Mouse (Mus musculus) kidney, adult 9 months (tissue): Measurements from ENCODE around the gene Ppp1r13l.

Experiments used
- DNase-seq: peaks from one replicate; pipeline ENCODE4 v3.0.0; 2022

Gene Ppp1r13l

GRCm38 (mm10) chr7:19338060-19338459 lies 21.5 kb upstream of the Ppp1r13l start:
- no peak for DNase-seq

GRCm38 (mm10) chr7:19338596-19338995 lies 21.0 kb upstream of the Ppp1r13l start:
- no peak for DNase-seq

- DNase-seq = no peak
These were observed 18.3 kb upstream of the Ppp1r13l start for GRCm38 (mm10) chr7:19341250-19341649.

GRCm38 (mm10) chr7:19341761-19342409 lies 17.7 kb upstream of the Ppp1r13l start:
- no peak for DNase-seq

- DNase-seq = peak; percentile 89
These were observed 17.0 kb upstream of the Ppp1r13l start for GRCm38 (mm10) chr7:19342481-19343027.

- peak; percentile 83 for DNase-seq
These were observed 16.2 kb upstream of the Ppp1r13l start for GRCm38 (mm10) chr7:19343210-19343808.

GRCm38 (mm10) chr7:19344237-19344847 lies 15.2 kb upstream of the Ppp1r13l start, which contains the start of gene Ercc1:
Gene Ercc1, plus strand, starts transcription at chr7:19344778.
- DNase-seq = no peak

- DNase-seq = peak; percentile 99
These were observed 14.5 kb upstream of the Ppp1r13l start for GRCm38 (mm10) chr7:19344938-19345471.

- no peak for DNase-seq
These were observed 10.2 kb upstream of the Ppp1r13l start for GRCm38 (mm10) chr7:19349188-19349915.

- DNase-seq = no peak
These were observed 9.3 kb upstream of the Ppp1r13l start for GRCm38 (mm10) chr7:19350221-19350620.

- no peak for DNase-seq
These were observed 4.6 kb upstream of the Ppp1r13l start for GRCm38 (mm10) chr7:19354991-19355390.

- no peak for DNase-seq
These were observed 3.2 kb upstream of the Ppp1r13l start for GRCm38 (mm10) chr7:19356311-19356710.

GRCm38 (mm10) chr7:19357381-19358375 lies 1.9 kb upstream of the Ppp1r13l start:
- no peak for DNase-seq

GRCm38 (mm10) chr7:19358634-19359033 lies 915 bp upstream of the Ppp1r13l start:
- no peak for DNase-seq

GRCm38 (mm10) chr7:19359892-19360641 lies 518 bp downstream of the Ppp1r13l start:
- DNase-seq = peak; percentile 80

GRCm38 (mm10) chr7:19360944-19361343 lies 1.4 kb downstream of the Ppp1r13l start:
- DNase-seq = peak; percentile 96

GRCm38 (mm10) chr7:19361720-19362119 lies 2.2 kb downstream of the Ppp1r13l start:
- peak; percentile 80 for DNase-seq

GRCm38 (mm10) chr7:19362276-19362675 lies 2.7 kb downstream of the Ppp1r13l start:
- DNase-seq = no peak

GRCm38 (mm10) chr7:19363881-19364280 lies 4.3 kb downstream of the Ppp1r13l start:
- DNase-seq = peak; percentile 88

- DNase-seq = no peak
These were observed 5.8 kb downstream of the Ppp1r13l start for GRCm38 (mm10) chr7:19365376-19365775.

- peak; percentile 61 for DNase-seq
These were observed 8.8 kb downstream of the Ppp1r13l start for GRCm38 (mm10) chr7:19368380-19368779.
